Mouse (Mus musculus) urinary bladder, adult 18-20 months (tissue): ENCODE measurements at regions not wholly inside any gene's neighbourhood (a gene's known extent, or its start where the extent isn't known, plus 50 kb on each side); places are given as distances from the start of the nearest gene placed in this dataset.

Source experiments
- DNase-seq, 2 experiments: peaks; one replicate each; pipeline ENCODE4 v3.0.0; 2022; ENCODE audit warnings: low spot score in 2 of 2, mixed read lengths in 2 of 2

DNA sequence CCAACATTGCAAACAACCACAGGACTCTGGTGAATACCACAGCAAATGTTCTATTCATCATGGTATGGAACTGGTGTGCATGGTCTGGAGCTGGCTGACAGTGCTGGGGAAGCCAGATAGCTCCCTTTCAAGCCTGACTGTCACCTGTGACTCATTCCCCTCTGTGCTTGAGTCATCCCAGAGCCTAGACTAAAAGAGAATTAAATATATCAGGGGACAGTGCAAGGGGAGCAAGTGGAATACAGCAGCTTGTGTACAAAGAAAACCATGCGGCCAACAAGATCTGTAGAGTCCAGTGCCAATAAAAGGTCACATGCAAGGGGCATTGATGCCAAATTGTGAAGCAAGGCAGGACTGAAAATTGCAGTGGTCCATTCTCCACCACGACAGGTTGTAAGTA, 117.7 kb downstream of the Pah start:
- no peak for DNase-seq

DNA sequence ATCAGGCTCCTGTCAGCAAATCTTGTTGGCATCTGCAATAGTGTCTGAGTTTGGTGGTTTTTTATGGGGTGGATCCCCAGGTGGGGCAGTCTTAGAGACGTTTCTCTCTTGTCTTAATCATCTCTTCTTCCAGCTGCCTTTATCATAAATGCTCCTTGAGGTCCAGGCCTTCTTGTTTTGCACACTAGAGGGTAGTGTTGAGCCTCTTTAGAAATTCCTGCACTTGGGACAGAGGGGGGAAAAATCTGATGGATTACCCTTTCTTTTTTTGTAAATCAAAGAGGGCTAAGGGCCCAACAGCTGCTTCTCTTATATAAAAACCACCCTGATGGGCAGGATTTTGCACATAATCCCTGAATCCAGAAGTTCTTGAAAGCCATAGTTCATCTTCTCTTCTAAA, 127.5 kb downstream of the Pah start:
- DNase-seq: peak in 1 of 2 experiments; percentile 18

DNA sequence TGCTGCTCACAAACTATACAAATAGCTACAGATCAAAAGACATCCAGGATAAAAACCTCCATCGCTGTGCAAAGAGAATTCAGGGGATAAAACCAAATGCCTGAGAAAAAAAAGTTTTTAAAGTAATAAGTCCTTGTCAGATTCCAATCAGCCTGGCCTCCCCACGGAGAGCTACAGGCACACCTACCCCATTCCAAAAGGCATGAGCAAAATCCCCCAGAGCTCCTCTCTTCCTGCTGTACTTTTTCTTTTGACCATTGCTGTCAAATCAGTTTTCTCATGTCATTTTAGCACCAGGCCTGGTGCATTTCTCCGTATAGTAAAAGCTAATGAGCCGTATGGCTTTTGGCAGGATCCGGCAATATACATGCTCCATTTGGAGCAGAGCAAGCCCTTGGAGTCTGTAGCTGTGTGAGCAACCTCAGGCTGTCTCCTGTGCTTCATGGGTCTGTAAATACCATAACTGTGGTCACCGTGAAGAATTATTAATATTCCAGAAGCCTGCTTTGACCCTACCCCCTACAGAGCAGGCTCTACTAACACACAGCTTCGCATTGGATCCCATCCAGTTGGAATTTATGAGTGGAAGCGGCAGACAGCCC, 130.6 kb downstream of the Pah start:
- DNase-seq: no peak

DNA sequence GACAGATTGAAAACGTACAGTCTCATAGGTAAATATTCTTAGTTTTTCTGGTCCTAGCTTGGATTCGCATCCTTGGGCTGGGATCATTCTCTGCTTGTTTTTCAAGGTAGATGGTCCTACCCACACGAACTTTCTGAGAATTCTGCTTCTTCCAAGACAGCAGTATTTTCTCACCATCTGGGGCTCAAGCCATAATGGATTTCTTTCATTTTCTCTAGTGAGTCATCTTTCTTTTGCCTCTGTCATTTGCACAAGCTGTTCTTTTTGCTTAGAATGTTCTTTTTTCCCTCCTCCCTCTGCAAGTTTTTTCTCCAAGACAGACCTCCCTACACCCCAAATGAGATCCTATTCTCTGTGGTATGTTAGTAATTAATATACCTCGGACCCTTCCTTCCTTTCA, 132.5 kb downstream of the Pah start:
- no peak for DNase-seq

DNA sequence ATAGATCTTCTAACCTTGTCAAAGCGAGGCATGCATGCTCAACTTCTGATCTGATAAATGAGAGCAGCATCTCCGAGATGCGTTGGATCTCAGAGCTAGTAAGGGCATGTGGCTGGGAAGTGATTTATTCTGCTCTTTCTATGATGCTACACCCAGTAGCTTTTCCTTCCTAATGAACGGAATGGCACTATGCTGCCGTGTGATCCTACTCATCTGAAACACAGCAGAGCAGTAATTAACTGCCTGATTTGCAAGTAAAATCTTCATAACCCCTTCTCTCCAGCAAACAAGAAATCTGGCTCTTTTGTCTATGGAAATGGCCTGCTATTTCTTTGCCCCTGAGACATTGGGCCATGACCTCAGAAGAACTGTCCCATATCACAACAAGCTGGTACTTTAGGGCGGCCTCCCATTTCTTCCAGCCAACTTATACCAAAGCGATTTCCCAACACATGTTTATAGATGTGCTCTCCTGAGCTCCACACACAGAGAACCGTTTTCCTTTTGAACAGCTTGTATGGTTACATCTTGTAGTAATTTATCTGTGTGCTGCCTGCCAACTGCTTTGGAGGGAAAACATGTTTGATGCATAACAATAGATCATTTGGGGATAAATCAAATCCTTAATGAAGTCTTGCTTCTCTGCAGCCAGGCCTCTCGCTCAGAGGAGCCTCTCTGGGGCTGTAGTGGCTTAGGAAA, 144.6 kb downstream of the Pah start:
- no peak for DNase-seq

DNA sequence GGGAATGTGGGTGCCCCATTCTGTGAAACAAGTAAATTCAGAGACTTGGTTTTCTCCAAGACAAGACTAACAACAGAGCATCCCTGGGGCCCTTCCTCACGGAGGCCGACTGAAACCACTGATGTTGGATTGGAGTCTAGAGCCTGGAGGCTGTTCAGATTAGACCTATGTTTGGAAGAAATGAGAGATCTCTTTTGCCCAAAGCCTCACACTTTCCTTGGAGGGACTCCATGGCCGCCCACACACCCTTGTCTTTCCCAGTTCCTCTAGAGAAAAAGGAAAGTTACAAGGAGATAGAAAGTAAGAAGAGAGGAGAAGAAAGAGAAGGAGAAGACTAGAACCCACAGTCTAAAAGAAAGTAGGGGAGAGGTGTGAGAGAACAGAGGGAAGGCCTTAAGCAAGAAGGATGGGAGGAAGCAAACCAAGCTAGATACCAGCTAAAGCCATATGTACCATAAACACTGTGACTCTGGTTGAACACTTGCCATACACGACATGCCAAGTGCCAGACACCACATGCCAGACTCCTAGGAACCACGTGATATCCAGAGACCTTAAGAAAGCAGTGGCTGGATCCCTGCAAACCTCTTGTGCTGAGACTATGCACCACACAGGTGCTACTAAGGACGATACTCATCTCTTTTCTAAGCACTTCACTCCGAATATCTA, 145.3 kb downstream of the Pah start:
- DNase-seq: no peak

DNA sequence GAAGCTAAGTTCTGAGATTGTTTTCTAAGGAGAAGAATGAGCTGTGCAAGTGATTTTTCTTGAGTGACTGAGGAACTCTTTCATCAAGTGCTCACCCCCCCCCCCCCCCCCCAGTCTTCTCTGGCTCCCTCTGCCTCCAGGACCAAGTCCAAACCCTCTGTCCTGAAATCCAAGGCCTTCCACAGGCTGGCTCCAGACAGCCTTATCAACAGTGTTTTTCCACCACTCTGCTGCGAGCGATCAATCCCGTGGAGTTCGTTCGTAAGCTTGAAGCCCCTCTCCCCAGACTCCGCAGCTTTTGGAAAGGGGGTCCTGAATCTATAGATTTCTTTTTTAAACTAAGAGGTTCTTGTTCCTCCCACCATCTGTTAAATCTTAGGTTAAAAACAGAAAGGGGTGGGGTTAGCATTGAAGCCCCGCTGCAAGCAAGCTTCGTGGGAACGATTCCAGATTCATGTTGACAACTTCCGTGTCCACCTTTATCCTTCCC, 146.1 kb downstream of the Pah start:
- DNase-seq: no peak

DNA sequence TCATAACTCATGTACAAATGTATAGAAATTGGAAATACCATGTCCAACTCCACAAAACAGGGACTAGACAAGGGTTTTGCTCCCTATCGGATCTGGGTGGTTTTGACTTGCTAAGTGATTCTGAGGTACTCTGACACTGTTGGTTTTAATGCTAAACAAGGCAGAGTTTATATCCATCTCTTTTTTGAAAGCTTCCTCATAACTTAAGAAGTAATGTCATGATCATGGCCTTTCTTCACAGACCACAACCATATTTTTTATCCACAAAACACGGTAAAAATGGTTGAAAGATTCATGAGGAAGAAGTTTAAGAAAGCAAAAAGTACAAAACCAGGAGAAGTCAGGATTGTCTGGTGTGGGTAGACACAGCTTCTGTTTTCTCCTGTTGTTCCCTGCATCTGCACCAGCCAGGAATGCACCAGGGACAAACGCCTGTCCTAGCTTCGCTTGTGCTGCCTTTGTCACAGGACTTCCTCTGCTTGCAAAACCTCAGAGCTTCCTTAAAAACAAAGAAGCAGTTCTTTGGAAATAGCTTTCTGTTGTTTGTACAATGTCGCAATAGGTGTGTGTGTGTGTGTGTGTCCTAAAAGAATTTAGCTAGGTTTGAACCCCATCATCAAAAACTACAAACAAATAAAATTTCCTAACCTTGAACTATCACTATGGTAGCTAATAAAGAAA, 153.3 kb downstream of the Pah start:
- DNase-seq: no peak

DNA sequence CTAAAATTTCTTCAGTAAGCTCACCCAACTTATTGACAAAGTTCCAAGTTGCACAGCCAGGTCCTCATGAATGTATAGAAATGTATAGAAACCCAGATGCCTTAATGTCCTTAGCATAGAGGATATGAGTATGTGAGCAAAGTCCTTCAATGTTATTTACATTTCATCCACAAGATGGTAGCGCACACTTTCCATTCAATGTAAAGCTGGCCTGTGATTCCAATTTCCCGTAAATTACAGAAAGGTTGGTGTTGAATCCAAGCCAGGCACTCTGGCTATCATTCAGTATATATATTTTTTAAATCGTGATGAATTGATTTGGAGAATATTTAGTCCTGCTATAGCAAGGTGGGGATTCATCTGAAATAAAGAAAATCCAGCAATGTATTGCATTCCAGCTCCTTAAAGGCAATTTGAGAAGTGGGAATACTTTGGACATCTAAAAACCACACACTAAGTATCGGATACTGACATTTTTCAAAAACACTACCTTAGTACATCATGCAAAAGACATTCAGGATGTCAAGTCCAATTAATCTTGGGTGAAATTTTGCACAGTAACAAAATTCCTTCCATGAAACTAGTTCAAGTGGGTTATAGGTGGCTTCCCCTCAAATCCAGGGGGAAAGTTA, 154.6 kb downstream of the Pah start:
- DNase-seq: no peak

DNA sequence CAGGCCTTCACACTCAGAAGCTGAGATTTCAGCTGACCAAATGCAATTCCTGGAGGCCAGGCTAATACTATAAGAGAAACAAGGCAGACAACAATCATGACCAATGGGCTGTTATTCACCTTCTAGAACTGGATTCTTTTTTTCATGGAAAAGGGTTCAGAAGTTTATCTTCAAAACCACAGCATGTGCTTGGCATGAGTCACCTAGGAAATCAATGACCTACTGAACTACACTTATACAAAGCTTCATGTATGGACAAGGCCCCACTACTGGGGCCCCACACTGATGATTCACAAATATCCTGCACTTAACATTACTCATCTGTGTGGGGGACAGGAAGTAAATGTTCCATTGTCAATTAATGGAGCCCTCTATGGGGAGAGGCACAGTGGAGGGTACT, 157.4 kb downstream of the Pah start:
- DNase-seq: peak in 1 of 2 experiments; percentile 14

DNA sequence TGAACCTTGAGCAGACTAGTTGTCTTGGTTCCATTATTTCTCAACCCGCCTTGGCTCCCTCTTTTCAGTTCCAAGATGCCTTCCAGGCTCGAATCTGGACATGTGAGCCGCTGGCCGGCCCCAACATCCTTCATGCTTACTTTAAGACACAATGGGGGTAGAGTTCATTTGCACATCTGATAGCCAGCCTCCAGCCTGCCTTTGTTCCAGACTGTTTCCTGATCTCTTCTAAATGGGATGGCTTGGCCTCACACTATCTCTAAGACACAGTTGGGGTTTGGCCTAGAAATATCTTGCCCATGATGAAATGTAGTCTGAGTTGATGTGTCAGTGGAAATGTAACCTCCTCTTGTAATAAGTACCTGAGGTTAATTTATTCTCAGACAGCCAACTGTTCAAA, 164.7 kb downstream of the Pah start:
- DNase-seq: no peak

DNA sequence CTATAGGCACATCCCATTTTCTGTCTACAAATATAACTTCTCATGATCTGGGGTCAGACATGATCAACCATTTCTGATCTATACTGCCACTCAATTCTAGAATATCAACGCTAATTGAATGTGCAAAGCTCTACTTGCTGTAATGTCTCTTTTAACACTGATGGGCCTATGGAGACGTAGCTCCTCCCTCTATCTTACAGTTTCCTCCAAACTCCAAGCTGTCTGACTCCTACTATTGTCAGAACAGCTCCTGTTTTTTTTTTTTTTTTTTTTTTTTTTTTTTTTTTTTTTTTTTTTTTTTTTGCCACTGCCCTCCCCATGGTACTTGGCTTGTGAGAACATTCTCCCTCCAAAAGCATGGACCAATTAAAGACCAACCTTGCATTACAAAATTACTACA, 165.2 kb downstream of the Pah start:
- DNase-seq: no peak

DNA sequence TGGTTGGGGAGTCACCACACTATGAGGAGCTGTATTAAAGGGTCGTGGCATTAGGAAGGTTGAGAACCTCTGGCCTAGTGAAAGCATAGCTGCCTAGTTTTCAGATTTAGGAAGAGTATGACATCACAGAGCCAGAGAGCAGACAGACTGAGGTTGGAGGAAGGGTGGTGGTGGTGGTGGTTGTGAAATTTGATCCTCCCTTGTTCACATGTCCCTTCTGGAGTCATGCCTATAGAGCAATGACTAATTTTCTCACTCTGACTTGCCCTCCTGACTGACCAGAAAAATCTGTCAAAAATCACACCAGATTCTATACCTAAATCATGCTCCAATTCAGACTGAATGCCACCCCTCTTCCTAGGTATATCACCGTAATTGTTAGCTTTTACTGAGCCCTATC, 166.2 kb downstream of the Pah start:
- no peak for DNase-seq

DNA sequence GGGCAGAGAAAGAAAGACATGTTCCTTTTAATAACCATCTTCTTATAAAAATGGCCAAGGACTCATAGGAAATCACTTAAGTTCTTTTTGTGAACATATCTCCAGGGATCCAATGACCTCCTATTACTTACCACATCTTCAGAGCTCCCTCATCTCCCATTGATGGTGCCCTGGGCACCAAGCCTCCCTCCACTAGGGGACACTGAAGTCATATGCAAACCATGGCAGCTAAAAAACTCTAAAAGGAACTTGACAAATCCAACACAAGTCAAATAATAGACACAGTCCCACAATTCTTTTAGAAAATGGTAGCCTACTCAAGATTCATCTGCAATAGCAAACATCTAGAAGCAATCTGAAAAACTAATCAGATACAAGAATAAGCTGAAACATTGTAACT, 167.2 kb upstream of the Igf1 start:
- no peak for DNase-seq

DNA sequence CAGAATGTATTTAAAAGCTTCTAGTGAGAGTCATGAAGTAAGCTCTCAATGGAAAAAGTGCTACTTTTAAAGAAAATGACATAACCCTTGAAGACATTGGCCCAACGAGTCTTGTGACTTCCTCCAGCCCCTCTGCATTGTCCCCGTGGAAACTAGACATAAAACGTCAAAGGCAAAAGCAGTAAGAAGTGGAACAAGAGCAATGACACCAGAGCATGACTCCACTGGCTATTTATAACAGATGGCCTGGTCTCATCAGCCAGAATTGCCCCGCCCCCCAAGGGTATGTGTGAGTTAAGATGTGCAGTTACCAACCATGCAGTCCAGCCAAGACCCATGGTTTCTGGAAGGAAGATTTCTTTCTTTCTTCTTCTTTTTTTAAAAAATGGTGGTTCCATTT, 161.6 kb upstream of the Igf1 start:
- no peak for DNase-seq

DNA sequence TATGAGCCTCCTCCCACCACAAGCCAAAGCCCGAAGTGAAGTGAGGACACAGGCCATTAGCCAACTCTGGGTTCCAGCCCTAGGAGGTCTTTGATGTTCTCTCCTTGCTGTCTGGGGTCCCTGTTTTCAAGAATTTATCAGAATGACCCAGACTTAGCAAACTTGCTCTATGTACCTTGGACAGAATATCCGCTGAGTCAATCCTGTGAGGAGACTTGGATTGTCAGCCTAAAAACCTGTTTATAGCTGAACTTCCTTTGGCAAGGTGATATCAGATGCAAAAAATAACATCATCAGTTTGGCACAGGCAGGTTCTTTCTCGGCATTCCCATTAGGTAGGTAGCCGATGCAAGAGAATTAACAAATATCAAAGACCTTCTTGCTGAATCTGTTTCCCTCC, 146.9 kb upstream of the Igf1 start:
- no peak for DNase-seq

DNA sequence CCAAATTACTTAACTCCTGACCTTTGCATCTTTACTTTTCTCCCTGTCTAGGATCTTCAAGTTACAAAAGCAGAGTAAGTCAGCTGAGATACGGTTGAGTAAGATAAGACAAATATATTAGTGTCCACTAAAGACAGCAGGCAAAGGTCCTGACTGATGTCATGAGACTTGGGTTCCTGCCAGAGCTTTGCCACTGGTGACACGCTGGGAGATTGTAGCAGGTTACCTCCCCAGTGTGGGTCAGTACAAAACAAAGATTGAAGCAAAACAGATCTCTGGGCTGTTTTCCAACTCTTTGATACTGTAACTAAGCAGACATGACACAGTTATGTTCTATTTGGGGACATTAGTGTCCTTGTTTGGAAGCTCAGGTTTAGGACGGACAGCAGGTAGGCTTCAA, 146.3 kb upstream of the Igf1 start:
- no peak for DNase-seq

DNA sequence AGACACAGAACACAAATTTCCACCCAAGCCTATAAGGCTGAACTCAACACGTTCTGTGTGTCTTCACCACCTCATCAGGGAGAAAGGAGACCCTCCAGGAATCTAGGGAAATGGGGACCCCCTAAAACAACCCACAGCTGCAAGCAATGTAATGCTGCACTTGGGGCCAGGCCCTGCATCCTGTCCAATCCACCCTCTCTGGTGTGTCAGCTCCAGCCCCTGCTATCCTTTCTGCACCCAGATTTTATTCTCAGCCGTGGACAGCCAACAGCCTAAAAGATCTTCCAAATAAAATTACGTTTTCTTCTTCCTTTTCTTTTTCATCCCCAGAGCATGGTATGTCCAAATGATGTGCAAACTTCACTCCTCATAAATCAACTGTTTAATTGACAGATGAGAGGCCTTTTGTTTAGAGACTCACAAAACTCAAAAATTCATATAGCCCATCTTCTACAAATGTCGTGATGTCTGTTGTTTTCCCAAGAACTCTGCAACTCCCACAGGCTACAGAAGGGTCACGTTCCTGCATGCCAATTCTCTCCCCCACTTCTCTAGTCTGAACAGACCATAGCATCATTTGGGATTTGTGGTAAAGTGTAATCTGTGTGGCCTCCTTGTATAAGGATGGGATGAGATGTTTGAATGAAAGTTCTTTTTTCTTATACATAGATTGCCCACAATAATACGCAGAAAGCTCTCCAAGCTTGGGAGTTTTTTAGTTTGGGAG, 142.0 kb upstream of the Igf1 start:
- DNase-seq: no peak

DNA sequence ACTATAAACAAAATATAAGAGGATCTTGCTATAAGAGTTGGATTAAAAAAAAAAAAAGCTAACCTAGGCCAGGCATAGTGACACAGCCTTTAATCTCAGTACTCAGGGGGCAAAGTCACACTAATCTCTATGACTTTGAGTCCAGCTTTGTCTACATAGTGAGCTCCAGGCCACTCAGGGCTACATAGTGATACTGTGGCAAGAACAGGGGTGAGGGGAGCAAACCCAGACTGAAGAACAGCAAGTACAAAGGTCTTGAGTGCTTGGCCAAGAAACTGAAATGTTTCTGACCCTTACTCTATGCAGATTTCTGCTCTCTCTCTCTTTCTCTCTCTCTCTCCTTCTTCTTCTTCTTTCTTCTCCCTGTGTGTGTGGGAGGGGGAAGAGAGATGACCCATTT, 140.9 kb upstream of the Igf1 start:
- no peak for DNase-seq

DNA sequence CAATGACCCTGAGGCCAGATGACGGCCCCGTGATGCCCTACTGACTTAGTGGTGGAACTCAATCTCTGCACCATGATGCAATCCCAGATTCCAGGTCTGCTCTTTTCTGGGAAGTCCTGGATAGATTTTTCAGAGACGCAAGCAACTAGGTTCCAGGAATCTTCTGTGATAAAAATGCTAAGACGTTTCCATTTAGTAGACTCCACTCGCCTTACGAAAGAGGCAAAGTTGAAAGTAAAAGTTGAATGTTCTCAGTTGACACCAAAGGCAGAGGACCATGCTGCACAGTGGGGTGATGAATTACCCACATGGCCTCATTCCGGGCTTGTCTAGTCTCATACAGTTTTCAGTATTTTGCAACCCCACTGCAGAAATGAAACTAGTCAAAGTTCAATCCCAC, 139.6 kb upstream of the Igf1 start:
- no peak for DNase-seq

DNA sequence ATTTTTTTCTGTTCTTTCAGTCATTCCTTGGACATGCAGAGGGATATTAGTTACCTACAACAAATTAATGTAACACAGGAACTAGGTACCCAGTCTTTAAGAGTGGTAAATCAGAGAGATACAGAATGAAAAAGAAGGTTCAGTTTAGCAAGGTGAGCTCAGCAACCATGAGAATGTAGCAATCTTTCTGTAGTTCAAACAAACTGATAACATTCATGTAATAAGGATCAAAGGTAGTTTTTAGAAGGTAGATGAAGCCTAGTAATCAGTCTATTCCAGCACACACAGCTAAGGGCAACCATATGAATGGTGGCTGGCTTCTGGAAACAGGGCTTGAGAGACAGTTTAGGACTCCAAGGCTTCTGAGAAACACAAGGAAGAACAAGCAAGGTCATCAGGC, 138.1 kb upstream of the Igf1 start:
- DNase-seq: no peak

DNA sequence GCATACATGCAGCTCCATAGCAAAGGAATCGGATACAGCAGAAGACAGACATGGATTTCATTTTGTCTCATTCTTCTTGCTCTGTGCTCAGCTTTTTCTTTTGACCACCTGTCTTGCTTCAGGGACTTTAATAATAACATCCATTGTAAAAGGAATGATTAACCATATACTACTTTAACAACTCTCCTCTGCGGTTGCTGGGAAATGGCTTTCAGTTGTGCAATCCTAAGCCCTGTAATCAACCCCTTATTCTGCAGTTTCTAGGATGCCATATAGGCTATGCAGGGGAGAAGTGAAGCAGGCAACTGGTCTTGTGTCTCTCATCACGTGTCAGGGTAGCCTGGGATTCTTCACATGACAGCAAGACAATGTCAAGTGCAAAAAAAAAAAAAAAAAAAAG, 135.8 kb upstream of the Igf1 start:
- no peak for DNase-seq
